Mouse (Mus musculus) stomach, embryonic 16.5 days (tissue): ENCODE data around the gene Kmt5b. TPM values are rescaled to one million over a fixed set of nuclear protein-coding genes. Genes with fewer than 3 reads are reported as not detected.

ENCODE experiments used
- ATAC-seq: fragments of 200-750 bp; cut with Nextera tagmentation; 2 replicates; pipeline ENCODE4 v1.8.0; 2017; ENCODE audit warnings: moderate number of reproducible peaks, moderate TSS enrichment; ENCODE audit not compliant: insufficient read depth, low FRiP score
- H3K27ac ChIP-seq: fragments of 300-500 bp; sonication (generic); 2 replicates; pipeline ENCODE4 v1.5.1; 2014; ENCODE audit warnings: low read length
- H3K27me3 ChIP-seq: fragments of 300-500 bp; sonication (generic); 2 replicates; pipeline ENCODE4 v1.6.1; 2014; ENCODE audit warnings: low read length, control low read depth, mixed read lengths; ENCODE audit not compliant: control insufficient read depth, insufficient read depth
- H3K36me3 ChIP-seq: fragments of 300-500 bp; sonication (generic); 2 replicates; pipeline ENCODE4 v1.6.1; 2014; ENCODE audit warnings: low read length; ENCODE audit not compliant: control insufficient read depth, insufficient read depth
- H3K4me1 ChIP-seq: fragments of 300-500 bp; sonication (generic); 2 replicates; pipeline ENCODE4 v1.6.1; 2014; ENCODE audit warnings: low read length, control low read depth, mixed read lengths; ENCODE audit not compliant: control insufficient read depth, insufficient read depth
- H3K4me2 ChIP-seq: fragments of 300-500 bp; sonication (generic); 2 replicates; pipeline ENCODE4 v1.6.1; 2014; ENCODE audit warnings: low read depth, low read length, mixed read lengths
- H3K4me3 ChIP-seq: fragments of 300-500 bp; sonication (generic); replicated peaks from 2 replicates; pipeline ENCODE4 v1.5.1; 2014; ENCODE audit warnings: mild to moderate bottlenecking, low read length
- H3K9ac ChIP-seq: fragments of 300-500 bp; sonication (generic); 2 replicates; pipeline ENCODE4 v1.6.1; 2014; ENCODE audit warnings: low read length
- H3K9me3 ChIP-seq: fragments of 300-500 bp; sonication (generic); replicated peaks from 2 replicates; pipeline ENCODE4 v1.6.1; 2016; ENCODE audit warnings: low read length, control low read depth; ENCODE audit not compliant: control insufficient read depth
- WGBS: fragments of 180-500 bp; shearing (Covaris S2); extraction: QIAGEN DNeasy Blood & Tissue Kit; methylation state at CpG from one replicate; pipeline ENCODE4 v1.1.7; 2014; 5-methylcytosine and 5-hydroxymethylcytosine counted together
- polyA plus RNA-seq: library from polyadenylated mRNA; unstranded; fragments of >200 nt; fragmentation: Nextera tagmentation; extraction: Ambion mirVana; gene quantifications from 2 replicates; pipeline ENCODE4 v1.2.1, GENCODE M21; 2015

The Kmt5b gene
- polyA plus RNA-seq, 1 experiment from 2014 or later = 22.6 TPM

DNA sequence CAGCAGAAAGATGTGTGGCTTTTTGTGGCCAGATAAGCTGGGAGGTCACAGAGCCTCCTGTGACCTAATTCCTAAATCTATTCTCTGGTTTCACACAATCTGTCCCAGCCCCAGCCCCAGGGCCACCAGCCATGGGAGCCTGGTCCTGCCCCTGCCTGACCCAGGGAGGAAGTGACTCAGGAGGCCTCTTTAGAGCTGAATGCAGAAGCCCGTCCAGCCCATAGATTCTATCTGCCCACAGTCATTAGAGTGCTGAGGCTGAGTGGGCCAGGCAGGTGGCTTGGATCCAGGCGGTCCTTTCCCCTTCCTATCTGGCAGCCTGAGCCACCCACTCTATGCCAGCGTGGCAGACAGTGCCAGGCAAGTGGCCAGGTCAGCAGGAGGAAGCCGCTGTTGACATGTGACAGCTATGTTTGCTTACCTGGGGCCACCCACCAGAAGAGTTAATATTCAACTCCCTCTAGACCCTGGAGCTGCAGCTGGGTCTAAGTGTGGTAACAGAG, 65.7 kb downstream of the Kmt5b start:
- peak; percentile 91 for ATAC-seq
- H3K4me1 ChIP-seq = 0 out of 2 replicates have a peak, but pooled peaks cover 8% of the 10 kb centered on the region
- WGBS = 44% methylated on average over 4 of the region's 4 CpGs
- peak overlapping the region; percentile 12; the same call in 1 of the 2 replicates for H3K4me2 ChIP-seq
- H3K27me3 ChIP-seq = no peaks in the 10 kb centered on the region
- H3K27ac ChIP-seq = peak overlapping the region; percentile 83
- no peak overlapping the region for H3K4me3 ChIP-seq
- no peaks in the 10 kb centered on the region for H3K36me3 ChIP-seq
- peak overlapping the region; percentile 56; the same call in 1 of the 2 replicates for H3K9ac ChIP-seq
- no peaks in the 10 kb centered on the region for H3K9me3 ChIP-seq

DNA sequence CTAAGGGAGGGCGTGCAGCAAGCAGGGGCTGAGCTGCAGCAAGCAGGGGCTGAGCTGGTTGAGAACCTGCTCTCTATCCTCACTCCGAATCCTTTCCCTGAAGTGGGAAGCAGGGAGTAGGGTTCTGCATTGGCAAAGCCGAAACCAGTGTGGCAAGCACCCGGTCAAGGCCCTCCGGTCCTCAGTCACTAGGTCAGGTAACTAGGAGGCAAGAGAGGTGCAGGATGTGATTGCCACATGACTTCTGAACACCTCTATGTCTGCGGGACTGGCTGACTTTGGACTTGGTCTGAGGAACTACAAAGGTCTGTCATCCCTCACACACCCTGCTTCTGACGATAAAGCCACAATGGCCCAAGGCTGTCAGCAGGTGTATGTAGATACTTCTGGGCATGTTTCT, 67.1 kb downstream of the Kmt5b start:
- H3K9ac ChIP-seq = no peak overlapping the region
- WGBS = 80% methylated on average over 7 of the region's 7 CpGs
- H3K4me3 ChIP-seq = no peak overlapping the region
- no peaks in the 10 kb centered on the region for H3K9me3 ChIP-seq
- H3K4me2 ChIP-seq = no peak overlapping the region
- H3K4me1 ChIP-seq = 0 out of 2 replicates have a peak, but pooled peaks cover 8% of the 10 kb centered on the region
- peak overlapping the region; percentile 83; the same call in 1 of the 2 replicates for H3K27ac ChIP-seq
- no peaks in the 10 kb centered on the region for H3K27me3 ChIP-seq
- no peak for ATAC-seq
- H3K36me3 ChIP-seq = no peaks in the 10 kb centered on the region

DNA sequence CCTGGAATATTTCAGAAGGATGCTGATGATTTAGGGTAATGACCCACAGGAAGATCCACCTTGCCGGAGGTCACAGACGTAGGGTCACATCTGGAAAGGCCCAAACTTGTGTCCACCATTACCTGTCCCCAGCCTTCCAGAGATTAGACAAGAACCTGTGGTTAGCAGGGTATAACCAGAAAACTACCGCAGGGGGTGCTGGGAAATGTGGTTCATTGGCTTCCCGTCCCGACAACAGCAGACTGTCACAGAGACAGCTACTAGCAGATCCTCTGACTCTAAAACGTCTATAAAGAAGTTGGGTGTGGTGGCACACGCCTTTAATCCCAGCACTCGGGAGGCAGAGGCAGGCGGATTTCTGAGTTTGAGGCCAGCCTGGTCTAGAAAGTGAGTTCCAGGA, 69.6 kb downstream of the Kmt5b start:
- Histone ChIP-seq H3K9ac (no peak overlapping the region), H3K36me3 (no peaks in the 10 kb centered on the region), H3K4me2 (no peak overlapping the region), H3K4me3 (no peak overlapping the region), H3K4me1 (peaks cover 12% of the 10 kb centered on the region; the same call in 1 of the 2 replicates), H3K27ac (no peak overlapping the region), H3K9me3 (no peaks in the 10 kb centered on the region), H3K27me3 (no peaks in the 10 kb centered on the region)
- no peak for ATAC-seq
- 86% methylated on average over 9 of the region's 9 CpGs for WGBS

DNA sequence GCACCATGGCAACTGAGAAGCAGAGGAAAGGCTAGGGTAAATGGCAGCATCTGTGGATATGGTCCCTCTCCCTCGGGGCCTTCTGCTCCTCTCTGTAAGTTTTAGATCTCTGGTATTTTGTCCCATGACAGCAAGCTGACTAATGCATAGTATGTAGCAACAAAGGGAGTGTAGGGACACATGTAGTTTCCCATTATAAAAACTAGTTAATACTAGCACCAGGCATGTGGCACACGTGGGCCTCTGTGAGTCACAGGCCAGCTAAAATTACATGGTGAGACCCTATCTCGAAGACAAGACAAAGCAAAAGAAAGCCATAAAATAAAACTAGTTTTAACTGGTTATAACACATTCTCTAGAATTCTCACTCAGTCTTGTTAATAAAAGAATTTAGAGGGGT, 71.7 kb downstream of the Kmt5b start:
- Histone ChIP-seq H3K9me3 (no peaks in the 10 kb centered on the region), H3K4me2 (no peak overlapping the region), H3K4me1 (peaks cover 4% of the 10 kb centered on the region; the same call in 1 of the 2 replicates), H3K4me3 (no peak overlapping the region), H3K27ac (peak overlapping the region; percentile 83), H3K36me3 (no peaks in the 10 kb centered on the region), H3K9ac (no peak overlapping the region), H3K27me3 (no peaks in the 10 kb centered on the region)
- no peak for ATAC-seq
- WGBS = 69% methylated on average over 3 of the region's 3 CpGs

DNA sequence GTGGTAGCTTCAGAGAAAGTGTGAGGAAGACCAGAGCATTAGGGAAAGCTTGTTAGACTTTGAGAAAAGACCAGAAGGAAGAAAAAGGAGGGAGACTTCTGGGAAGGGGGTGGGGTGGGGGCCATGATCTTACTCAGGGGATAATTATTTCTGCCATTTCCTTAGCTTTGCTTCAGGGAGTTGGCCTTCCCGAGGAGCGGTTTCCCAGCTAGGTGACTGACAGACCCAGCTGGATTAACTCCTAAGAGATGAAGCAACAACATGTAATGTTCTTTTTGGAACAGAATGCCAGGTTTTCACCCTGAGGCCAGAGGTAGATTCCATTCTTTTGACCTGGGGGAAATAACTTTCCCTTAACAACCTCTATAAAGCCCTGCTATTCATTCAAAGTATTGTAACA, 72.5 kb downstream of the Kmt5b start:
- 36% methylated on average over 2 of the region's 2 CpGs for whole genome bisulfite sequencing
- Histone ChIP-seq H3K9ac (no peak overlapping the region), H3K27ac (peak overlapping the region; percentile 83), H3K27me3 (no peaks in the 10 kb centered on the region), H3K4me2 (no peak overlapping the region), H3K9me3 (no peaks in the 10 kb centered on the region), H3K36me3 (no peaks in the 10 kb centered on the region), H3K4me1 (peaks cover 4% of the 10 kb centered on the region; the same call in 1 of the 2 replicates), H3K4me3 (no peak overlapping the region)
- no peak for ATAC-seq

DNA sequence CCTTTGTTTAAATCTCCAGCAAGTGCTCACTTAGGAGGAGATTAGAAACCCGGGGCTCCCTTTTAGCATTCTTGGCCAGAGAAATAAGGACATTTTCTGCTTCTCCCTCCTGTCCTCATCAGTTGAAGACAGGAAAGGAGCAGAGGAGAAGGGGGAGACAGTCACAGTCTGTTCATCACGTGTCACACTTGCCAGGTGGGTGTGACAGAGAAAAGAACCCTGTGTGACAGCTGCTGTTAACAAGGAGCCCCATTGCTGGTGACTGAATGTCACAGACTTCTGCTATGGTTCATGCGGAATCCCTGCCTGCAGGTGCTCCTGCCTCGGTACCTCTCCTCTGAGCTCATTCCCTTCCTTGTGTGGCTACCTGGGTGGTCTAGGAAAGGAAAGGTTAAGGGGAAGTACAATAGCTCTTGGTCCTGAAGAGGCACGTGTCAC, 73.0 kb downstream of the Kmt5b start:
- no peaks in the 10 kb centered on the region for H3K9me3 ChIP-seq
- peak overlapping the region; percentile 11 for H3K9ac ChIP-seq
- 0 out of 2 replicates have a peak overlapping the region, but pooled peaks have one; percentile 8 for H3K4me2 ChIP-seq
- ATAC-seq = no peak
- 24% methylated on average over 5 of the region's 5 CpGs for WGBS
- no peak overlapping the region for H3K4me3 ChIP-seq
- H3K27ac ChIP-seq = peak overlapping the region; percentile 83
- H3K27me3 ChIP-seq = no peaks in the 10 kb centered on the region
- H3K4me1 ChIP-seq = peaks cover 4% of the 10 kb centered on the region; the same call in 1 of the 2 replicates
- H3K36me3 ChIP-seq = no peaks in the 10 kb centered on the region

DNA sequence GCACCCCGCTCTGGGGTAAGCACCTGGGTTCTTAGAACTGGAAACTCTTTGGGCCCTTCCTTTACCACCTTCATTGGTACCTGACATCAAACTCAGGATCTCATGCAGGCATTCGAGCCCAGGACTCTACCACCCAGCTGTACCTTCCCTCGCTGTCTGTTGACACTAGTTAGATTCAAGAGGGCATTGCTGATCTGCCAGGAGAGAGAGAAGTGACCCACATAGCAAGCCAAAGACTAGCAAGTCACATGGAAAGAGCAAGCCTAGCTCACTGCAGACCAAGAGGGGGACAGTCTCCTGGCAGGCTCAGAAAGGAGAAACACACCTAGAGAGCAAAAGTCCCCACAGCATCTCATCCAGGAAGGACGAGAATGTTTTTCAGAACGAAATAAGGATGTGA, 73.5 kb downstream of the Kmt5b start:
- no peaks in the 10 kb centered on the region for H3K36me3 ChIP-seq
- 59% methylated on average over 5 of the region's 5 CpGs for WGBS
- no peak for ATAC-seq
- H3K9me3 ChIP-seq = no peaks in the 10 kb centered on the region
- no peak overlapping the region for H3K4me2 ChIP-seq
- H3K4me3 ChIP-seq = no peak overlapping the region
- H3K27ac ChIP-seq = peak overlapping the region; percentile 83
- no peaks in the 10 kb centered on the region for H3K27me3 ChIP-seq
- H3K4me1 ChIP-seq = peaks cover 4% of the 10 kb centered on the region; the same call in 1 of the 2 replicates
- peak overlapping the region; percentile 11; the same call in 1 of the 2 replicates for H3K9ac ChIP-seq

DNA sequence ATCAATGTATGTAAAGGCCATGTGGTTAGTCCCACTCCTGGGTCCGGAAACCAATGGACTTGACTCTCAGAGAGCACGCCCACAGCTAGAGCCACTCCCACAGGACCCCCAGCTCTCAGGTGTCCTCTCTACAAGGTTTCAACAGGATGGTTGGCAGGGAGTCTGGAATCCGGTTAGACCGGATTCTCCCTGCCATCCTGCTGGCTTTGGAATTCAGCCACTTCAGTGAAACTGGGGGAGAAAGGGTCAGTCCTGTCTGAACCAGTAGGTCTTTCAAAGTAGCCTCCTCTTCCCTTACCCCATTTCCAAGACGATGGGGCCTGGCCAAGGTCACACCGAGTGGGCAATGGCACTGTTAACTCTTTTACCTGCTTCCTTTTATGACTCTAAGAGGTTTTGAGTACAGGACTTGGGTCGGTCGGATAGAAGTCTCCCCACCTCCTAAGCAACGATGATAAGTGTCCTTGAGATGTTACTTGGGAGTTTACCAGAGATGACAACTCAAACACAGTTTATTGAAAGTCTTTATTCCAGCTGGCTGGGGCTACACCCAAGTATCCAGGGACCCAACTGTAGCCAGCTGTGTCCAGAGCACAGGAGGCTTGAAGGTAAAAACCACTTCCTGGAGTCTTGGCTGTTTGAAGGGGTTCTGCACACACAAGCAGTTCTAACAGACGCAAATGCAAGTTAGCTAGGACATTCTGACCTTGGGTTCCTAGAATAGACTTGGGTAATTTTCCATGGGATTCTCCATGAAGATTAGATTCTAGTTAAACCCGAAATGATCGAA, 75.3 kb downstream of the Kmt5b start:
- peaks cover 4% of the 10 kb centered on the region; the same call in 1 of the 2 replicates for H3K4me1 ChIP-seq
- no peak overlapping the region for H3K4me2 ChIP-seq
- H3K27me3 ChIP-seq = no peaks in the 10 kb centered on the region
- no peak overlapping the region for H3K4me3 ChIP-seq
- peak overlapping the region; percentile 80 for H3K27ac ChIP-seq
- H3K36me3 ChIP-seq = no peaks in the 10 kb centered on the region
- H3K9ac ChIP-seq = no peak overlapping the region
- H3K9me3 ChIP-seq = no peaks in the 10 kb centered on the region
- peak; percentile 85 for ATAC-seq
- WGBS = 40% methylated on average over 12 of the region's 12 CpGs

DNA sequence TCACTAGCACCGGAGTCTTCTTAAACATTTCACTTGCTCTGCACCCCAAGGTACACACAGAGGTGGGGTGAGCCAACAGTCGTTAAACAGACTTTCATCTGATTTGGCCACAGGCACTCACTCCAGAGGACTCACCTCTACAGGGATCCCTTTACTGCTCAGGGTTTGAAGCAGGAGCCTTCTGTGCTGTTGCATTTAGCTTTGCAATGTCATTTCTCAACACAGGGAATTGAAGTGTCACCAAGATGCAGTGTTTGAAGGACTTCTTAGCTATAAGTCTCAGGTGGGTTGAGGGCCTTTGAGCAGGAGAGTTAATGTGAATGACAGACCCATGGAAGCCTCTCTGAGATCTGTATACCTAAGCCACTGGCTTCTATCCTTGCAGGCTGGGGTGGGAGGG, 76.4 kb downstream of the Kmt5b start:
- WGBS = 66% methylated on average over 2 of the region's 2 CpGs
- H3K27ac ChIP-seq = no peak overlapping the region
- H3K27me3 ChIP-seq = no peaks in the 10 kb centered on the region
- peaks cover 4% of the 10 kb centered on the region; the same call in 1 of the 2 replicates for H3K4me1 ChIP-seq
- no peak for ATAC-seq
- H3K9me3 ChIP-seq = no peaks in the 10 kb centered on the region
- no peaks in the 10 kb centered on the region for H3K36me3 ChIP-seq
- no peak overlapping the region for H3K4me3 ChIP-seq
- H3K4me2 ChIP-seq = no peak overlapping the region
- H3K9ac ChIP-seq = no peak overlapping the region
